Mouse (Mus musculus): ENCODE results near the gene Siah3.

GRCm38 (mm10) chr14:75455361-75455742, 430 bp upstream of the Siah3 start:
- TF ChIP-seq POLR2A (IDR thresholded peaks at IDR 0.05; ENCODE audit: borderline replicate concordance, control insufficient read depth, low read depth, low read length) (no peak), CTCF (IDR thresholded peaks at IDR 0.05; ENCODE audit: control insufficient read depth, insufficient read depth, low read length) (no peak)
